Mouse (Mus musculus) liver, embryonic 16.5 days (tissue): Measurements from ENCODE around the gene Bace1. TPM values are rescaled to one million over a fixed set of nuclear protein-coding genes. Genes with fewer than 3 reads are reported as not detected.
"Not testable (repeated sequence)": the region's sequence is repeated elsewhere in the genome, so short reads cannot be mapped to it uniquely, and the experiment has no call there.

Experiments
- ATAC-seq: fragments of 200-750 bp; cut with Nextera tagmentation; 2 replicates; pipeline ENCODE4 v1.8.0; 2017; ENCODE audit warnings: low read depth, mild to moderate bottlenecking, moderate number of reproducible peaks, moderate library complexity
- H3K27ac ChIP-seq: fragments of 300-500 bp; sonication (generic); 2 replicates; pipeline ENCODE4 v1.5.1; 2014; ENCODE audit warnings: mild to moderate bottlenecking, low read length
- H3K27me3 ChIP-seq: fragments of 300-500 bp; sonication (generic); 2 replicates; pipeline ENCODE4 v1.6.1; 2014; ENCODE audit warnings: low read depth, low read length, mixed read lengths; ENCODE audit not compliant: control insufficient read depth, insufficient read depth
- H3K36me3 ChIP-seq: fragments of 300-500 bp; sonication (generic); 2 replicates; pipeline ENCODE4 v1.6.1; 2014; ENCODE audit warnings: mild to moderate bottlenecking; ENCODE audit not compliant: control insufficient read depth, insufficient read depth
- H3K4me1 ChIP-seq: fragments of 300-500 bp; sonication (generic); 2 replicates; pipeline ENCODE4 v1.6.1; 2014; ENCODE audit warnings: low read depth, low read length, mixed read lengths; ENCODE audit not compliant: control insufficient read depth
- H3K4me2 ChIP-seq: fragments of 300-500 bp; sonication (generic); 2 replicates; pipeline ENCODE4 v1.6.1; 2014; ENCODE audit warnings: low read depth, low read length, mixed read lengths
- H3K4me3 ChIP-seq: fragments of 300-500 bp; sonication (generic); 2 replicates; pipeline ENCODE4 v1.5.1; 2014; ENCODE audit warnings: low read depth, mild to moderate bottlenecking, low read length
- H3K9ac ChIP-seq: fragments of 300-500 bp; sonication (generic); 2 replicates; pipeline ENCODE4 v1.6.1; 2014; ENCODE audit warnings: low read depth, low read length
- H3K9me3 ChIP-seq: fragments of 300-500 bp; sonication (generic); replicated peaks from 2 replicates; pipeline ENCODE4 v1.6.1; 2016; ENCODE audit warnings: low read length; ENCODE audit not compliant: control insufficient read depth
- WGBS: fragments of 180-500 bp; shearing (Covaris S2); extraction: QIAGEN DNeasy Blood & Tissue Kit; methylation state at CpG from one replicate; pipeline ENCODE4 v1.1.7; 2014; ENCODE audit not compliant: insufficient replicate concordance; 5-methylcytosine and 5-hydroxymethylcytosine counted together
- polyA plus RNA-seq: library from polyadenylated mRNA; unstranded; fragments of >200 nt; fragmentation: Nextera tagmentation; extraction: Ambion mirVana; gene quantifications from 2 replicates; pipeline ENCODE4 v1.2.1, GENCODE M21; 2015

Gene Bace1
- polyA plus RNA-seq, 1 experiment from 2014 or later = 9.3 TPM

DNA sequence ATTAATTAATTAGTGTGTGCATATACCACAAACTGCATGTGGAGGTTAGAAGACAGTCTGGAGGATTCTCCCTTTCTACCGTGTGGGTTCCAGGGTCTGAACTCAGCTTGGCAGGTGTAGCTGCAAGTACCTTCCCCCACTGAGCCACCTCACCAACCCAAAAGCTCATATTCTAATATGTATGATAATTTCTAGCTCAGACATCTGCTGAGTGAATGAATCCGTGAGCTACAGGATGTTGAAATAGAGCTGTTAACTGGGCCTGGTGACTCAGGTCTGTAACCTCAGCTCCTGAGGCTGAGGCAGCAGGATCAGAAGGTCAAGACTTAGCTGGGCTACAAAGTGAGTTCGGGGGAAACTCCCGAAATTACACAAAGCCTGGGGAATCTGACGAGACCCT, 4.6 kb downstream of the Bace1 start:
- Histone ChIP-seq H3K9me3 (no peaks in the 10 kb centered on the region), H3K36me3 (no peaks in the 10 kb centered on the region)

DNA sequence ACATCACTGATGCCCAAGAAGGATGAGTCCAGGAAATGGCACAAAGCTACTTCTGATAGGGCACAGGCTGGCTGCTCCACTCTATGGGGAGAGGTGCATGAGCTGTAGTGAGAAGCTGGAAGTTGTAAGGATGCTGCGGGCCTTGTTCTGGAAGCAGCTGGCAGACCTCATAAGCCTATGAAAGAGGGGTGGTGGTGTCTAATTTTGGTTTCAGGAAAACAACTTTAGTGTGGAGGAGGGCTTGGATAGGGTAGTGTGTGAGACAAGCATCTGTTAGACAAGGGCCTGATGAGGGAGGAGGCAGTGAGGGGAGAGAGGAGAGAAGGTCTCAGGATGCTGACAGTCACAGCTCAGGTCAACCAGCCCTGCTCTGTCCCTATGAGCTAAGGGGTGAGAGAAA, 5.4 kb downstream of the Bace1 start:
- Histone ChIP-seq H3K9me3 (no peaks in the 10 kb centered on the region), H3K9ac (no peak overlapping the region), H3K4me2 (no peak overlapping the region), H3K36me3 (no peaks in the 10 kb centered on the region), H3K4me1 (peaks cover 5% of the 10 kb centered on the region), H3K27ac (no peak overlapping the region), H3K4me3 (no peak overlapping the region), H3K27me3 (peaks cover 7% of the 10 kb centered on the region)
- WGBS = 88% methylated on average over 1 of the region's 1 CpGs
- no peak for ATAC-seq

More for the DNA sequence above, 4.6 kb downstream of the Bace1 start:
- Histone ChIP-seq H3K4me3 (no peak overlapping the region), H3K9ac (no peak overlapping the region), H3K27ac (no peak overlapping the region), H3K27me3 (peaks cover 12% of the 10 kb centered on the region), H3K4me1 (peaks cover 5% of the 10 kb centered on the region), H3K4me2 (no peak overlapping the region)
- no peak for ATAC-seq
- WGBS = 49% methylated on average over 5 of the region's 5 CpGs

DNA sequence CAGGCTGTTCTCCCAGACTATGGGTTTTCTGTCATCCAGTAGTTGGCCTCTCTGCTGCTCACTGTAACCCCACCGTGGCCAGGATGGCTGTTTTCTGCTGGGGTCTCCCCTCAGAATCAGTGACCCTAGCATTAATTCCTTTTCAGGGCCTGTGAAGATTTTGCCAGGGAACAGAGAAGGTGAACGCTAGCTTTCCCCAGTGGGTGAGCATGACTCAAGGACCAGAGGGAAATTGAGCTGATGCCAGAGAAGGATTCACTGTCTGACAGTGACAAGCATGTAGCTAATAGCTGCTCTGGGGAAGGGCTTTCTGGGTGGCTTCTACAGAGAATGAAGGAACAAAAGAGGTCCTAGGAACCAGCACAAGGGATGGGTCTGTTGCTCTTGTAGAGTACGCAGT, 7.2 kb downstream of the Bace1 start:
- peaks cover 9% of the 10 kb centered on the region for H3K4me1 ChIP-seq
- no peaks in the 10 kb centered on the region for H3K36me3 ChIP-seq
- no peaks in the 10 kb centered on the region for H3K9me3 ChIP-seq
- 70% methylated on average over 3 of the region's 3 CpGs for whole genome bisulfite sequencing
- no peak for ATAC-seq
- no peak overlapping the region for H3K9ac ChIP-seq
- no peak overlapping the region for H3K4me2 ChIP-seq
- no peak overlapping the region for H3K27ac ChIP-seq
- H3K27me3 ChIP-seq = no peaks in the 10 kb centered on the region
- no peak overlapping the region for H3K4me3 ChIP-seq

DNA sequence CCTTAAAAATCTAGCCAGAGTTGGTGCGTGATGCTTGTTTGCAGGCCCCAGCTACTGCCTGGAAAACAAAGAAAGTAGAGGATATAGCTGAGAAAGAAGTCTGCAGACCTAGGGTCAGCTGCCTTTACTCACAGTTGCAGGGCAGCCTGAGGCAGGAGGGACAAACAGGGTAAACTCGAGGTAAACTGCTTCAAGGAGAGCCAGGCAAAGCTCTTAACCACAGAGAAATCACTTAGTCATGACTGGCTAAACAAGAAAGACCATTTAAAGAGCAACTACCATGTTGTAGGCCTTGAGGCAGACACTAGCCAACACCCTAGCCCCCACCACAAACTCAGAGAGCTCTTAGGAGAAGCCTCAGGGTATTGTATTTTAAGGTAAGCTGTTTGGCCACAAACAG, 7.8 kb downstream of the Bace1 start:
- H3K27ac ChIP-seq = not testable (repeated sequence)

DNA sequence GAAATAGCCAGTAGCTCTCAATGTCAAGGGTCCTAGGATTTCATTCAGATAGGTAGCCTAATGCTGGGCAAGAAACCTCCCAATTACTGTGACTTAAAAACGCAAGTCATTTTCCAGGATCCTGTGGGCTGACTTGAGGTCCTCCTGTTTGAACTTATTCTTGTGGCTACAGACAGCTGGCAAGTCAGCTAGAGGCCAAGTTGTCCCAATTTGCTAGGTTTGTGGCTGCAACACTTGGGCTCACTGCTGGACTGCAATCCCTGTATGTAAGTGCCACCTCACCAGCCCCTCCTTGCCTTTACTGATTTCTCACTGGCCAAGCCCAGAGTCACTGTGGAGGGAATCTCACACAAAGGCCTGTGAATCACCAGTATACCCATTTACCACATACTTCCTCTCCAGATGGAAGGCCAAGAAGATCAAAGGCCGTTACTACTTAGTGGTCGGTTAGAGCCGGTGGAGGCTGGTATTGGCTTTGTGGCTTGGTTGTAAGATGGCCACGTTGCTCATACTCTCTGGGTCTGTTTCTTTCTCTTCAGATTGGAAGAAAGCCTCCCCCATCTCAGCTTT, 8.6 kb downstream of the Bace1 start:
- no peak overlapping the region for H3K4me2 ChIP-seq
- peak overlapping the region; percentile 18; the same call in 1 of the 2 replicates for H3K27ac ChIP-seq
- H3K4me3 ChIP-seq = no peak overlapping the region
- H3K9ac ChIP-seq = no peak overlapping the region
- ATAC-seq = no peak
- H3K9me3 ChIP-seq = no peaks in the 10 kb centered on the region
- peaks cover 15% of the 10 kb centered on the region for H3K4me1 ChIP-seq
- 41% methylated on average over 5 of the region's 5 CpGs for WGBS
- H3K36me3 ChIP-seq = no peaks in the 10 kb centered on the region
- H3K27me3 ChIP-seq = no peaks in the 10 kb centered on the region

More for the DNA sequence above, 7.8 kb downstream of the Bace1 start:
- H3K9me3 ChIP-seq, H3K9ac ChIP-seq, ATAC-seq, H3K4me3 ChIP-seq, H3K4me2 ChIP-seq, H3K27me3 ChIP-seq, H3K4me1 ChIP-seq, H3K36me3 ChIP-seq: not testable (repeated sequence)
- 35% methylated on average over 2 of the region's 2 CpGs for WGBS

DNA sequence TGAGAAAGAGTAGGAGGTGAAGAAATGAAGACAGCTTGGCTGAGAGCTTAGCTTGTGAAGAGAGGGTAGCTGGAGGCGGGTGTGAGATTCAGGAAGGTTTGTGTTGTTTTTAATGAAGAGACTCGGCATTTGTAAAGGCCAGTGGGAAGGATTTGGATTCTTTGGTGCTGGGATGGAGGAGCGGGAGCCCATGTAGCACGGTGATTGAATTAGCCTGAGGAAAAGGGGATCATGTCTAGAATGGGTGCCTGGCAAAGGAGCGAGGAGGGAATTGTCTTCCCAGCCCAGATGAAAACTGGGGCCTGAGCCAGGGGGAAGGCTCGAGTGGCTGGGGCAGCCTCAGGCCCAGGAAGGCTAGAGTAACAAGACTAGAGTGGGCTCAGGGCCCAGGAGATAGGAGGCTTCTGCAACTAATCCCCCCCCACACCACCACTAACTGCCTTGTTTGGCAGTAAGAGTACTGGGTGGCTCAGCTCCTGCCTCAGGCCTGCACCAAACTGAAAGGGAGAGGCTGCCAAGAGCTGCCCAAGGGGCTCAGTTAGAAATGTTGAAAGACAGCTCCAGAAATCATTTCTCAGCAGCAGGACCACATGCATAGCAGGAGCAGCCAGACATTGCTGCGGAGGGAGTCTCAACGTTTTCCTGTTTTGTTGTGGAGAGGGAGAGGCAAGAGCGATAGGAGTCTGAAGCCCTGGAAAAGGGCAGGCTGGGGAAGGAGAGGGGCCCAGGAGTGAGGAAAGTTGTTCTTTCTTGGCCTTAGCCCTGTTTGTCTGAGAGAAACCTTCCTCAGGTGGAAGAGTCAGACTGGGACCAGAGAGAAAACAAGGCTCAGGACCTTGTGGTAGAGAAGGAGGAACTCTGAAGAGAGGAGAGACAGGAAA, 11.4 kb downstream of the Bace1 start:
- Histone ChIP-seq H3K27ac (peak overlapping the region; percentile 69), H3K4me3 (no peak overlapping the region), H3K9me3 (no peaks in the 10 kb centered on the region), H3K4me1 (peaks cover 19% of the 10 kb centered on the region), H3K9ac (no peak overlapping the region), H3K36me3 (0 out of 2 replicates have a peak, but pooled peaks cover 2% of the 10 kb centered on the region), H3K27me3 (no peaks in the 10 kb centered on the region), H3K4me2 (0 out of 2 replicates have a peak overlapping the region, but pooled peaks have one; percentile 7)
- ATAC-seq = peak; percentile 6; the same call in 1 of the 2 replicates
- 51% methylated on average over 9 of the region's 9 CpGs for WGBS

DNA sequence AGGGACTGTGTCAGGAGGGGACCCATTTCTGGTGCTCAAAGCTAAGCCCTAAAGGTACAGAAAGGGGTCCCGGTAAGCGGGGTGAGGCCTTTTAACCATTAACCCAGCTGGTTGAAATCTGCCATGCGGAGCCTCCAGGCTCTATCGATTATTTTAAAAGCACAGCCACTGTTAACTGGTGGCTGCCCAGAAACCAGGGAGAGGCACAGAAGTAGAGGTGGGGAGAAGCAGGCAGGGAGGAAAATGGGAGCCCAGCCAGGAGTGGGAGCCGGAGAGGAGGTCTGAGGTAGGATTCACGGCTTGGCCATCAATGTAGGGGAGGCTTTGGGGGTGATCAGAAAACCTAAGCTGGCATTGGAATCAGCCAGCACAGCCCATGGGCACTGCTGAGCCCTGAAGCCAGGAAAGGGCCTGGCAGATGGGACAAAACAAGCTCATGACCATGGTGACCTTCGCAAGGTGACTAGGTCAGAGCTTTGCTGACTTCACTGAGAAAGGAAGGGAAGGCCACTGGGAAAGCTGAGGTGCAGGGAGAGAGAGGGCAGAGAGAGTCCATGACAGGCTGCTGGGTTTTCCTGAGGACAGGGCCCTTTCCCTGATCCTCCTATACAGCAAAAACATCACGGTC, 12.3 kb downstream of the Bace1 start:
- H3K9ac ChIP-seq = no peak overlapping the region
- 0 out of 2 replicates have a peak, but pooled peaks cover 2% of the 10 kb centered on the region for H3K36me3 ChIP-seq
- peak; percentile 63 for ATAC-seq
- no peak overlapping the region for H3K4me3 ChIP-seq
- H3K27me3 ChIP-seq = no peaks in the 10 kb centered on the region
- 0 out of 2 replicates have a peak overlapping the region, but pooled peaks have one; percentile 7 for H3K4me2 ChIP-seq
- peak overlapping the region; percentile 69 for H3K27ac ChIP-seq
- 59% methylated on average over 8 of the region's 8 CpGs for WGBS
- no peaks in the 10 kb centered on the region for H3K9me3 ChIP-seq
- H3K4me1 ChIP-seq = peaks cover 19% of the 10 kb centered on the region

DNA sequence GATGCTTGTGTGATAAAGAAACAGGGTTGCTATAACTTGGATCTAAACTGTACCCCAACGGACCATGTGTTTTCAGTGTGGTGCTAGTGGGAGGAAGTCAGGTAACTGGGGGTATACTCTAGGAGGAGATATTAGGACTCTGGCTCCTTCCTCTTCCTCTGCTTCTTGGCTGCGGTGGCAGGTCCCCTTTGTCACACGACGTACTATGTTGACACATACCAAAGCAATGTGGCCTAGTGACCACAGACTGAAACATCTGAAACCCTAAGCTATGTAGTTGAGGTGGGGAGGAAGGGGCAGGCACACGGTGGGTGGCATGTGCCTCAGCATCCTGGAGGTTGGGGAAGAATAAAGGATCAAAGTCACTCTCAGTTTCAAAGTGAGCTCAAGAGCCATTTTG, 12.9 kb downstream of the Bace1 start:
- WGBS = 4% methylated on average over 5 of the region's 5 CpGs
- H3K36me3 ChIP-seq = 0 out of 2 replicates have a peak, but pooled peaks cover 2% of the 10 kb centered on the region
- peaks cover 19% of the 10 kb centered on the region for H3K4me1 ChIP-seq
- no peaks in the 10 kb centered on the region for H3K27me3 ChIP-seq
- no peaks in the 10 kb centered on the region for H3K9me3 ChIP-seq
- 0 out of 2 replicates have a peak overlapping the region, but pooled peaks have one; percentile 1 for H3K4me2 ChIP-seq
- no peak overlapping the region for H3K9ac ChIP-seq
- peak; percentile 20; the same call in 1 of the 2 replicates for ATAC-seq
- no peak overlapping the region for H3K4me3 ChIP-seq
- peak overlapping the region; percentile 69 for H3K27ac ChIP-seq
